Mouse (Mus musculus) midbrain, embryonic 14.5 days (tissue): ENCODE results near the gene Foxp4. TPM values are rescaled to one million over a fixed set of nuclear protein-coding genes. Genes with fewer than 3 reads are reported as not detected.

Experiments
- ATAC-seq: fragments of 200-750 bp; cut with Nextera tagmentation; 2 replicates; pipeline ENCODE4 v1.8.0; 2017; ENCODE audit warnings: moderate number of reproducible peaks, moderate library complexity; ENCODE audit not compliant: low FRiP score, low TSS enrichment
- DNase-seq: peaks from one replicate; pipeline ENCODE4 v3.0.0-alpha.2; 2015
- H3K27ac ChIP-seq: fragments of 300-500 bp; sonication (generic); replicated peaks from 2 replicates; pipeline ENCODE4 v1.5.1; 2014; ENCODE audit warnings: mild to moderate bottlenecking, low read depth, low read length, moderate library complexity
- H3K27me3 ChIP-seq: fragments of 300-500 bp; sonication (generic); 2 replicates; pipeline ENCODE4 v1.6.1; 2014; ENCODE audit warnings: low read length, control low read depth, mixed read lengths; ENCODE audit not compliant: control insufficient read depth, insufficient read depth
- H3K36me3 ChIP-seq: fragments of 300-500 bp; sonication (generic); 2 replicates; pipeline ENCODE4 v1.6.1; 2014; ENCODE audit warnings: low read length, control low read depth; ENCODE audit not compliant: control insufficient read depth, insufficient read depth
- H3K4me1 ChIP-seq: fragments of 300-500 bp; sonication (generic); 2 replicates; pipeline ENCODE4 v1.6.1; 2014; ENCODE audit warnings: mild to moderate bottlenecking, antibody characterized with exemption, low read length, control low read depth; ENCODE audit not compliant: control insufficient read depth, insufficient read depth
- H3K4me2 ChIP-seq: fragments of 300-500 bp; sonication (generic); 2 replicates; pipeline ENCODE4 v1.6.1; 2014; ENCODE audit warnings: mild to moderate bottlenecking, low read length, moderate library complexity
- H3K4me3 ChIP-seq: fragments of 300-500 bp; sonication (generic); replicated peaks from 2 replicates; pipeline ENCODE4 v1.5.1; 2014; ENCODE audit warnings: low read depth, low read length
- H3K9ac ChIP-seq: fragments of 300-500 bp; sonication (generic); replicated peaks from 2 replicates; pipeline ENCODE4 v1.6.1; 2014; ENCODE audit warnings: mild to moderate bottlenecking, low read length, moderate library complexity
- H3K9me3 ChIP-seq: fragments of 300-500 bp; sonication (generic); 2 replicates; pipeline ENCODE4 v1.6.1; 2016; ENCODE audit warnings: low read length, control low read depth, mixed read lengths; ENCODE audit not compliant: control insufficient read depth
- WGBS: fragments of 180-500 bp; shearing (Covaris S2); extraction: QIAGEN DNeasy Blood & Tissue Kit; methylation state at CpG from one replicate; pipeline ENCODE4 v1.1.7; 2014; 5-methylcytosine and 5-hydroxymethylcytosine counted together
- polyA plus RNA-seq: library from polyadenylated mRNA; unstranded; fragments of >200 nt; fragmentation: Nextera tagmentation; extraction: Ambion mirVana; gene quantifications from 2 replicates; pipeline ENCODE4 v1.2.1, GENCODE M21; 2014

The Foxp4 gene
- 40.6 and 40.9 TPM in 2 replicates for polyA plus RNA-seq

- under 1% methylated on average over 89 of the region's 91 CpGs for WGBS
- Histone ChIP-seq H3K36me3 (no peaks in the 10 kb centered on the region), H3K27ac (peak within 1 kb of the TSS; percentile 92), H3K4me3 (peak within 1 kb of the TSS; percentile 81), H3K4me2 (peak within 1 kb of the TSS; percentile 95), H3K4me1 (peaks cover 38% of the 10 kb centered on the region), H3K9me3 (no peaks in the 10 kb centered on the region), H3K27me3 (no peaks in the 10 kb centered on the region; the same call in 1 of the 2 replicates), H3K9ac (peak within 1 kb of the TSS; percentile 83)
- DNase-seq (peak; percentile 95), ATAC-seq (peak; percentile 82)
Measured at GRCm38 (mm10) chr17:47924383-47925339, at the start of gene Foxp4. Gene Foxp4 (minus strand): TSS chr17:47924645.

- Histone ChIP-seq H3K27ac (peak overlapping the region; percentile 17; the same call in 1 of the 2 replicates), H3K27me3 (peaks cover 8% of the 10 kb centered on the region; the same call in 1 of the 2 replicates), H3K9me3 (no peaks in the 10 kb centered on the region), H3K36me3 (no peaks in the 10 kb centered on the region), H3K4me1 (peaks cover 24% of the 10 kb centered on the region), H3K4me2 (peak overlapping the region; percentile 69), H3K9ac (peak overlapping the region; percentile 30; the same call in 1 of the 2 replicates), H3K4me3 (peak overlapping the region; percentile 39)
- WGBS = 2% methylated on average over 61 of the region's 61 CpGs
- ATAC-seq (peak; percentile 66; the same call in 1 of the 2 replicates), DNase-seq (peak; percentile 86)
Measured at GRCm38 (mm10) chr17:47973563-47974472, 49.4 kb upstream of the Foxp4 start.

- no peak overlapping the region for H3K9ac ChIP-seq
- no peaks in the 10 kb centered on the region for H3K27me3 ChIP-seq
- H3K4me1 ChIP-seq = no peaks in the 10 kb centered on the region
- H3K27ac ChIP-seq = no peak overlapping the region
- H3K4me2 ChIP-seq = no peak overlapping the region
- ATAC-seq (no peak), DNase-seq (no peak)
- no peak overlapping the region for H3K4me3 ChIP-seq
- WGBS = 57% methylated on average over 8 of the region's 12 CpGs
- no peaks in the 10 kb centered on the region for H3K36me3 ChIP-seq
- H3K9me3 ChIP-seq = 0 out of 2 replicates have a peak, but pooled peaks cover 4% of the 10 kb centered on the region
Measured at GRCm38 (mm10) chr17:47965885-47966505, 41.5 kb upstream of the Foxp4 start.

GRCm38 (mm10) chr17:47958046-47958790, 33.8 kb upstream of the Foxp4 start:
- ATAC-seq = no peak
- 66% methylated on average over 10 of the region's 10 CpGs for WGBS
- Histone ChIP-seq H3K27me3 (no peaks in the 10 kb centered on the region), H3K27ac (no peak overlapping the region), H3K9ac (no peak overlapping the region), H3K9me3 (no peaks in the 10 kb centered on the region), H3K4me2 (no peak overlapping the region), H3K36me3 (no peaks in the 10 kb centered on the region), H3K4me1 (no peaks in the 10 kb centered on the region), H3K4me3 (no peak overlapping the region)
- DNase-seq = no peak

GRCm38 (mm10) chr17:47956486-47956885, 32.0 kb upstream of the Foxp4 start:
- 96% methylated on average over 8 of the region's 8 CpGs for WGBS
- ATAC-seq = no peak
- H3K9ac ChIP-seq = no peak overlapping the region

GRCm38 (mm10) chr17:47955054-47955741, 30.8 kb upstream of the Foxp4 start:
- no peak overlapping the region for H3K27ac ChIP-seq
- WGBS = 57% methylated on average over 12 of the region's 12 CpGs
- no peak overlapping the region for H3K4me3 ChIP-seq
- H3K9ac ChIP-seq = no peak overlapping the region
- H3K4me1 ChIP-seq = peaks cover 20% of the 10 kb centered on the region
- no peaks in the 10 kb centered on the region for H3K9me3 ChIP-seq
- no peak for DNase-seq
- H3K4me2 ChIP-seq = no peak overlapping the region
- no peak for ATAC-seq
- no peaks in the 10 kb centered on the region for H3K36me3 ChIP-seq
- no peaks in the 10 kb centered on the region for H3K27me3 ChIP-seq

More at GRCm38 (mm10) chr17:47956486-47956885, 32.0 kb upstream of the Foxp4 start:
- Histone ChIP-seq H3K4me3 (no peak overlapping the region), H3K27me3 (no peaks in the 10 kb centered on the region), H3K9me3 (no peaks in the 10 kb centered on the region), H3K4me1 (peaks cover 15% of the 10 kb centered on the region), H3K4me2 (no peak overlapping the region), H3K36me3 (no peaks in the 10 kb centered on the region), H3K27ac (no peak overlapping the region)
- no peak for DNase-seq

- ATAC-seq = no peak
- Histone ChIP-seq H3K9ac (no peak overlapping the region), H3K4me2 (no peak overlapping the region), H3K4me3 (no peak overlapping the region), H3K9me3 (no peaks in the 10 kb centered on the region), H3K27ac (no peak overlapping the region), H3K27me3 (no peaks in the 10 kb centered on the region), H3K4me1 (peaks cover 20% of the 10 kb centered on the region), H3K36me3 (no peaks in the 10 kb centered on the region)
- DNase-seq = no peak
- WGBS = 23% methylated on average over 5 of the region's 5 CpGs
Measured at GRCm38 (mm10) chr17:47953231-47953630, 28.8 kb upstream of the Foxp4 start.
